Mouse (Mus musculus) C2C12 (cell line): ENCODE data around the gene Strap.

Source experiments
- CEBPB ChIP-seq: IDR thresholded peaks from one replicate; pipeline ENCODE4 v1.6.1; 2011; ENCODE audit warnings: low read depth, mild to moderate bottlenecking, control low read depth, moderate library complexity
- CTCF ChIP-seq: IDR thresholded peaks from one replicate; pipeline ENCODE4 v1.5.1; 2011; ENCODE audit not compliant: control insufficient read depth, insufficient read depth, insufficient read length
- MAX ChIP-seq: IDR thresholded peaks from one replicate; pipeline ENCODE4 v1.6.1; 2011; ENCODE audit warnings: mild to moderate bottlenecking, control low read depth
- MYOD1 ChIP-seq: IDR thresholded peaks from one replicate; pipeline ENCODE4 v1.6.1; 2011; ENCODE audit warnings: low read depth; ENCODE audit not compliant: control insufficient read depth, insufficient read length
- USF1 ChIP-seq: IDR thresholded peaks from one replicate; pipeline ENCODE4 v1.6.1; 2011; ENCODE audit warnings: low read depth, mild to moderate bottlenecking, control low read depth, moderate library complexity

GRCm38 (mm10) chr6:137712654-137713309 is 22.1 kb upstream of the Strap start:
- TF ChIP-seq CTCF (no peak), MYOD1 (no peak), MAX (no peak), USF1 (no peak), CEBPB (no peak)
